Mouse (Mus musculus) liver, embryonic 16.5 days (tissue): ENCODE measurements around the gene Ovol2. TPM values are rescaled to one million over a fixed set of nuclear protein-coding genes. Genes with fewer than 3 reads are reported as not detected.

ENCODE experiments used
- ATAC-seq: fragments of 200-750 bp; cut with Nextera tagmentation; 2 replicates; pipeline ENCODE4 v1.8.0; 2017; ENCODE audit warnings: low read depth, mild to moderate bottlenecking, moderate number of reproducible peaks, moderate library complexity
- H3K27ac ChIP-seq: fragments of 300-500 bp; sonication (generic); 2 replicates; pipeline ENCODE4 v1.5.1; 2014; ENCODE audit warnings: mild to moderate bottlenecking, low read length
- H3K27me3 ChIP-seq: fragments of 300-500 bp; sonication (generic); 2 replicates; pipeline ENCODE4 v1.6.1; 2014; ENCODE audit warnings: low read depth, low read length, mixed read lengths; ENCODE audit not compliant: control insufficient read depth, insufficient read depth
- H3K36me3 ChIP-seq: fragments of 300-500 bp; sonication (generic); 2 replicates; pipeline ENCODE4 v1.6.1; 2014; ENCODE audit warnings: mild to moderate bottlenecking; ENCODE audit not compliant: control insufficient read depth, insufficient read depth
- H3K4me1 ChIP-seq: fragments of 300-500 bp; sonication (generic); 2 replicates; pipeline ENCODE4 v1.6.1; 2014; ENCODE audit warnings: low read depth, low read length, mixed read lengths; ENCODE audit not compliant: control insufficient read depth
- H3K4me2 ChIP-seq: fragments of 300-500 bp; sonication (generic); 2 replicates; pipeline ENCODE4 v1.6.1; 2014; ENCODE audit warnings: low read depth, low read length, mixed read lengths
- H3K4me3 ChIP-seq: fragments of 300-500 bp; sonication (generic); 2 replicates; pipeline ENCODE4 v1.5.1; 2014; ENCODE audit warnings: low read depth, mild to moderate bottlenecking, low read length
- H3K9ac ChIP-seq: fragments of 300-500 bp; sonication (generic); 2 replicates; pipeline ENCODE4 v1.6.1; 2014; ENCODE audit warnings: low read depth, low read length
- H3K9me3 ChIP-seq: fragments of 300-500 bp; sonication (generic); replicated peaks from 2 replicates; pipeline ENCODE4 v1.6.1; 2016; ENCODE audit warnings: low read length; ENCODE audit not compliant: control insufficient read depth
- WGBS: fragments of 180-500 bp; shearing (Covaris S2); extraction: QIAGEN DNeasy Blood & Tissue Kit; methylation state at CpG from one replicate; pipeline ENCODE4 v1.1.7; 2014; ENCODE audit not compliant: insufficient replicate concordance; 5-methylcytosine and 5-hydroxymethylcytosine counted together
- polyA plus RNA-seq: library from polyadenylated mRNA; unstranded; fragments of >200 nt; fragmentation: Nextera tagmentation; extraction: Ambion mirVana; gene quantifications from 2 replicates; pipeline ENCODE4 v1.2.1, GENCODE M21; 2015

Ovol2 gene
- polyA plus RNA-seq = 0.06 TPM in 1 of 2 replicates, not detected in the other

DNA sequence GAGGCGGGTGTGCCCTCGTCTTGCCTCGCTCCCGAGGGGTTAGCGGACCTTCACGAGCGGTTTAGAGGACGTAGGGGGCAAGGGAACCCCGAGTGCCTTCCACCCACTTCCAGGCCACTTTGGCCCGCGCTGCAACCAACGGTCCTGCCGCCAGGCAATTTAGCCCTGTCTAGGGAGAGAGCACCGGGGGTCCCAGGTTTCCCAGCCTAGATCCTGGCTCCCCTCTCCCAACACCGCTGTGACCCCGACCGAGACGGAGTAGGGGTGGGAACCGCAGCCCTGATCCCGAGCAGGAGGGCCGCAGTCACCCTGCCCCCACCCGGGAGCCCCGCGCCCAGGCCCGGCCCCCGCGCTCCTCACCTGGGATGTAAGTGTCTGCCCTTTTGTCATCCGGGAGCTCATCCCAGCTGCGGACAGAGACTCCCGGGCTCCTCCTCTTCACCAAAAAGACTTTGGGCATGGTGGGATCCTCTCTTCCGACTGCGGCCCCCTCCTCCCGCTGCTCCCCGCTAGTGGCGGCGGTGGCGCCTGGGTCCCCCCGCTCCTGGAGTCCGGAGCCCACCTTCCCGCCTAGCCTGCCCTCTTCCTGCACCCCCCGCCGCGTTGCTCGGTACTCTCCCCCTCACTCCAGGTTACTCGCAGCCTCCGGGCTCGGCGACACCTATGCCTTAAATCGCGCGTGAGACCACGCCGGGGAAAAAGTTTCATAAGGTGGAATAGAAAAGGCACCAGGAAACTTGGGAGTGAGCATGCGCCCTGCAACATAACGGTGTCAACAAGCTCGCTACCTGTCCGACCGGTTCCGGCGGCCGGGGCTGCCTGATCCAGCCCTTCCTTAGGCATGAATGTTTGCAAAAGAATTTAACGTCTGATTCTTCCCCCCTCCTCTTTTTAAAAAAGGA, at the start of gene Ovol2:
Ovol2 (minus strand) TSS at position 746 of the 902 bp plus-strand sequence.
- peak within 1 kb of the TSS; percentile 20; the same call in 1 of the 2 replicates for H3K9ac ChIP-seq
- H3K4me1 ChIP-seq = peaks cover 8% of the 10 kb centered on the region
- under 1% methylated on average over 62 of the region's 62 CpGs for WGBS
- H3K27me3 ChIP-seq = peaks cover 67% of the 10 kb centered on the region
- H3K9me3 ChIP-seq = no peaks in the 10 kb centered on the region
- H3K4me2 ChIP-seq = peak within 1 kb of the TSS; percentile 71
- no peaks in the 10 kb centered on the region for H3K36me3 ChIP-seq
- ATAC-seq = no peak
- H3K27ac ChIP-seq = no peak within 1 kb of the TSS
- H3K4me3 ChIP-seq = peak within 1 kb of the TSS; percentile 55

DNA sequence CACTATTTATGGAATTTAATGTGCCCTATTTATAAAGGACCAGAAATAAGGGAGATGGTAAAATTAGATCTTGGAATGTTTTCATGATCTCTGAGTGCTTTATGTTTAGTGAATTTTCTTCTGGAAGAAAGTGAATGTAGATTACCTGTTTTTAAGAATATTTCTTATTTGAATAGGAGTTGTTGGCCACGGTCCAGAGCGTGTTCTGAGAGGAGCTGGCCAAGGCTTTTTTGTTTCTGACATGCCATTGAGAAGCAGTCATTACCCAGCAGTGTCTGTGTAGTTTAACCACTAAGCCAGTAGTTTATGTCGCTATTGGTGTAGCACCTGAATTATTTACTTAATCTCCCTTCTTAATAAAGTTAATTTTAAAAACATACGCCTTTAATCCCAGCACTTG, 49.8 kb upstream of the Ovol2 start:
- Histone ChIP-seq H3K27me3 (no peaks in the 10 kb centered on the region), H3K36me3 (peaks cover 22% of the 10 kb centered on the region), H3K9ac (no peak overlapping the region), H3K27ac (no peak overlapping the region), H3K4me2 (no peak overlapping the region), H3K4me3 (no peak overlapping the region), H3K9me3 (no peaks in the 10 kb centered on the region), H3K4me1 (peaks cover 7% of the 10 kb centered on the region)
- WGBS = 83% methylated on average over 4 of the region's 4 CpGs
- ATAC-seq = no peak

DNA sequence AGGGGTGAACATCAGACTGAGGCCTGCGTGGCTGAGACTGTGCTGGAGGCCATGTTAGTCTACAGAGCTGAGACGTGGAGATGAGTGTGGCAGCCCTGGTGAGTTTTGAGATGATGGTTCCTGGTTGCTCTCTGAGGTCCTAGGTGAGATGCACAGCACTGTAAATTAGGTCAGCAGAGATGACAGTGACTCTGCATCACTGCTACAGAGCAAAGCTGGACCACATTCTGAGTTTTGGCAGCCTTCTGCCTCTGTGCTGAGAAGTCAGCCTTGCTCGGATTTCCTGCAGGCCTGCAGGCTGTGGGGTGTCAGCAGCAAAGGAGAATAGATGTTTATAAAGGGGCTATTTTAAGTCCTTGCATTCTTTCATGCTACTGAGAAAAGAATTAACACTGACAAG, 49.3 kb upstream of the Ovol2 start:
- Histone ChIP-seq H3K9ac (no peak overlapping the region), H3K9me3 (no peaks in the 10 kb centered on the region), H3K27ac (no peak overlapping the region)

DNA sequence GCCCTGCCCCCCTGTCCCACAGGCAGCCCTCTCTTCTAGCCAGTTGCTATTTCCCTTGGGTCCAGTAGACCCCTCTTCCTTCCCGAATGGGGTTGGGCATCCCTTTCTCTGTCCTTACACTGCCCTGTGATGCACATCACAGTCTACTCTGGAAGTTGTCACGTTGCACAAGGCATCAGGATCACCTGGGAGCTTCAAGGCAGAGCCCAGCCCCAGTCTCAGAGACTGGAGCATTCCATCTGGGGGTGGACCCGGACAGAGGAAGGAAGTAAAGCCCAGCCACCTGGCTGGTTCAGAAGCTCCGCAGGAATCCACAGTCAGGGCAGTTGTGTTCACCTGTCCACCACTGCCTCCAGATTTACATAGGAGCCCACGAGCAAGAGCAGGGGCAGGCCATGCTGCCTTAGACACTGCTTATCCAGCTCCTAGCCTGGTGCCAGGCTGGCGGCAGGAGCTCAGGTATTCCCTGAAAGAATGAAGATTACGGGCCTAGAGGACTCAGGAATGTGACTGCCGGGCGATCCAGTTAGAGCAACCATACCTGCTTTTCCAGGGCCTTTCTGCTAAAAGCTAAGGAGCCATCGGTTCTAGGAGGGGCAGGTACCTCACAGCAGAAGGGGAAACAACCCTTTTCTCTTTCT, 43.2 kb upstream of the Ovol2 start:
- Histone ChIP-seq H3K27me3 (no peaks in the 10 kb centered on the region), H3K4me2 (no peak overlapping the region), H3K9ac (no peak overlapping the region), H3K4me1 (peaks cover 6% of the 10 kb centered on the region), H3K27ac (no peak overlapping the region), H3K36me3 (peaks cover 16% of the 10 kb centered on the region), H3K4me3 (no peak overlapping the region), H3K9me3 (no peaks in the 10 kb centered on the region)
- ATAC-seq = no peak
- 72% methylated on average over 10 of the region's 10 CpGs for WGBS

More for the DNA sequence above, 49.3 kb upstream of the Ovol2 start:
- Histone ChIP-seq H3K36me3 (peaks cover 22% of the 10 kb centered on the region), H3K27me3 (no peaks in the 10 kb centered on the region), H3K4me1 (peaks cover 7% of the 10 kb centered on the region), H3K4me3 (no peak overlapping the region), H3K4me2 (no peak overlapping the region)
- WGBS = 85% methylated on average over 3 of the region's 3 CpGs
- ATAC-seq = no peak

DNA sequence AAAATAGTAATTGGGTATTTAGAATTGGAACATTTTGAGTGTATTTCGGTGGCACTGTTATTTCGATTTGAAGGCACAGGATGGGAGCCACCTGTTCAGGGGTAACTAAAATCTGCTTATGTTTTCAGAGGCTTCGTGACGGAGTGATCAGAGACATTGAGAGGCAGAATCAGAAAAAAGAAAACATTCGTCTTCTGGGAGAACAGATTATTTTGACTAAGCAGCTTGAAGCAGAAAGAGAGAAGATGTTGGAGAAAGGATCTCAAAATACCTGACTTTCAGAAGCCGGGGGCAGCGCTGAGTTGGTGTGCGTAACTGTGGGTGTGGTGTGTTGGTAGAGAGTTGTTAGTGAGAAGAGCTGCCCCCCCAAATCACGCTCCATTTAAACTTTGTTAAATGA, 41.1 kb upstream of the Ovol2 start:
- Histone ChIP-seq H3K4me3 (no peak overlapping the region), H3K9ac (no peak overlapping the region), H3K4me1 (peaks cover 17% of the 10 kb centered on the region), H3K9me3 (no peaks in the 10 kb centered on the region), H3K27ac (no peak overlapping the region), H3K36me3 (peaks cover 10% of the 10 kb centered on the region), H3K27me3 (no peaks in the 10 kb centered on the region), H3K4me2 (no peak overlapping the region)
- ATAC-seq = no peak
- WGBS = 81% methylated on average over 9 of the region's 9 CpGs

DNA sequence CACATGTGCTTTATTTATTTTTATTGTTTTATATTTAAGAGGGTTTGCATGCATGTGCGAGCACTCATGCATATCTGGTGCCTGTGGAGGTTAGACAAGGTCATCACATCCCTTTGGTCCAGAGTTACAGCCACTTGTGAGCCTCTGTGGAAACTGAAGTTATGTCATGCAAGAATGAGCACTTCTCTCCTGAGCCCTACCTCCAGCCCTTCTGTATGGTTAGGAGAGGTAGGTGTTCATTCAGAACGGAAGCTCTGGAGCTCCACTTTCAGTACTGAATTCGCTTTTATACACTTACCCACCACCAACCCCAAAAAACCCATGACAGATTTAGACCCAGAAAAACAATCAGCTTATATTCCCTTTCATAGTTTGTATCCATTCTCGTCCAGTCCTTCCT, 39.6 kb upstream of the Ovol2 start:
- no peaks in the 10 kb centered on the region for H3K9me3 ChIP-seq

DNA sequence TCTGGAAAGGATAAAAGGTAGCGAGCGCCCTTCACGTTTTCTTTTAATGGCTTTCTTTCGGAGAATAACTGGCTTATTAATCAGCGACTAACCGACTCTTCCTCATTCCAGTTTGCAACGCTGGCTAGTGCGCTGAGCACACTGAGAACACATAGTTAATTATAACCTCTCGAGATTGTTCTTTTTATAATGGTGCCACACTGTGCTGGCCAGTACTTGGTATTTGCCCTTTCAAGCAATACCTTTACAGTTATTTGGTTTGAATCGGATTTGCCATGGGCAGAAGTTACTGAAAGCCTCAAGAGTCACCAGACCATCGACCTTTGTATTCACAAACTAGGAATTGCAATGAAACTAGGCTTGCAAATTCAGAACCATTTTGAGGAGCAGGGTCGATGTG, 37.6 kb upstream of the Ovol2 start:
- Histone ChIP-seq H3K36me3 (peaks cover 7% of the 10 kb centered on the region), H3K27ac (peak overlapping the region; percentile 92), H3K27me3 (no peaks in the 10 kb centered on the region), H3K4me1 (peaks cover 19% of the 10 kb centered on the region), H3K9ac (peak overlapping the region; percentile 91), H3K4me3 (peak overlapping the region; percentile 94), H3K4me2 (peak overlapping the region; percentile 87), H3K9me3 (no peaks in the 10 kb centered on the region)
- WGBS = 1% methylated on average over 12 of the region's 12 CpGs
- no peak for ATAC-seq

More for the DNA sequence above, 39.6 kb upstream of the Ovol2 start:
- H3K27me3 ChIP-seq = no peaks in the 10 kb centered on the region
- WGBS = 77% methylated on average over 4 of the region's 4 CpGs
- H3K4me1 ChIP-seq = peaks cover 19% of the 10 kb centered on the region
- H3K27ac ChIP-seq = no peak overlapping the region
- no peak for ATAC-seq
- H3K4me3 ChIP-seq = no peak overlapping the region
- no peak overlapping the region for H3K4me2 ChIP-seq
- H3K36me3 ChIP-seq = peaks cover 9% of the 10 kb centered on the region
- H3K9ac ChIP-seq = no peak overlapping the region

DNA sequence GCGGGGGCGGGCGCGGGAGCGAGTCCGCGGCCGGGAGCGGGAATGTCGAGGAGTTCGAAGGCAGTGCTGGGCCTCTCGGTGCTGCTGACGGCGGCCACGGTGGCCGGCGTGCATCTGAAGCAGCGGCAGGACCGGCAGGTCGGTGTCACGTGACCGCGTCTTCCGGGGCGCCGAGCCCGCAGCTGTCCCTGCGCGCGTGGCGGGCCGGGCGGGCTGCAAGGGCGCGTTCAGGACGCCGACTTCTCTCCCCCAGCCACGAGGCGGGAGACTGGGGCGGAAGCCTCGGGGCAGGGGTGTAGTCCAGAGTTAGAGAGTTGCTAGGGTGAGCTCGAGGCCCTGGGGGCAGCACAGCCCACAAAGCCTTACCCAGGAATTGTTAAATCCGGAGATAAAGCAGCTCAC, 37.1 kb upstream of the Ovol2 start:
- Histone ChIP-seq H3K9ac (peak overlapping the region; percentile 91), H3K36me3 (peaks cover 5% of the 10 kb centered on the region), H3K4me2 (peak overlapping the region; percentile 87), H3K4me3 (peak overlapping the region; percentile 94), H3K9me3 (no peaks in the 10 kb centered on the region), H3K27ac (peak overlapping the region; percentile 92), H3K27me3 (no peaks in the 10 kb centered on the region), H3K4me1 (peaks cover 19% of the 10 kb centered on the region)
- peak; percentile 80 for ATAC-seq
- WGBS = under 1% methylated on average over 42 of the region's 43 CpGs
